Mouse (Mus musculus): ENCODE measurements at regions not wholly inside any gene's neighbourhood (a gene's known extent, or its start where the extent isn't known, plus 50 kb on each side); places are given as distances from the start of the nearest gene placed in this dataset.

GRCm38 (mm10) chr3:63542638-63543408 is 59.1 kb upstream of the Gm34302 start:
- no peak for DNase-seq

GRCm38 (mm10) chr3:63538881-63539280 is 55.2 kb upstream of the Gm34302 start:
- DNase-seq: no peak

- DNase-seq: no peak
These were observed 50.5 kb upstream of the Gm34302 start for GRCm38 (mm10) chr3:63534141-63534540.
